In genomic region chrX:152320535-152320934, GRCm38 (mm10) we compare ENCODE assay signal across 29 mouse cellular contexts. TPM values are rescaled to one million over a fixed set of nuclear protein-coding genes. Genes with fewer than 3 reads are reported as not detected.
"Had no signal": no experiment of that assay in that cellular context is flagged by ENCODE, and none has a peak within 500 bp of the region (broad histone marks: within the 10 kb centered on the region; RNA-seq: fewer than 3 reads in every experiment).

No protein-coding gene starts in this region.

- H3K4me2 ChIP-seq: embryonic facial prominence, embryonic 12.5 days; embryonic facial prominence, embryonic 13.5 days; embryonic facial prominence, embryonic 15.5 days; forebrain, embryonic 12.5 days; forebrain, embryonic 13.5 days; forebrain, embryonic 15.5 days had no signal

- H3K9me3 ChIP-seq: embryonic facial prominence, embryonic 10.5 days; embryonic facial prominence, embryonic 12.5 days; embryonic facial prominence, embryonic 13.5 days; embryonic facial prominence, embryonic 15.5 days; forebrain, embryonic 10.5 days; forebrain, embryonic 12.5 days; forebrain, embryonic 13.5 days; forebrain, embryonic 15.5 days had no signal

- H3K4me1 ChIP-seq: embryonic facial prominence, embryonic 10.5 days; embryonic facial prominence, embryonic 12.5 days; embryonic facial prominence, embryonic 13.5 days; embryonic facial prominence, embryonic 15.5 days; forebrain, embryonic 10.5 days; forebrain, embryonic 12.5 days; forebrain, embryonic 13.5 days; forebrain, embryonic 15.5 days had no signal

- H3K27ac ChIP-seq: embryonic facial prominence, embryonic 10.5 days; embryonic facial prominence, embryonic 12.5 days; embryonic facial prominence, embryonic 13.5 days; embryonic facial prominence, embryonic 15.5 days; forebrain, embryonic 10.5 days; forebrain, embryonic 12.5 days; forebrain, embryonic 13.5 days; forebrain, embryonic 15.5 days; gastrocnemius, adult 2 months; heart, adult 2 months had no signal

- DNase-seq: cerebellum, adult 9-10 months; cerebellum, adult 9-11 months; cerebellum, postnatal 10 days; cerebellum, postnatal 14 days; cerebellum, postnatal 25 days; cerebellum, postnatal 36 days; embryo, embryonic 11 days; forebrain, postnatal 0 days; gastrocnemius, adult 2 months; gastrocnemius, postnatal 10 days; gastrocnemius, postnatal 14 days; gastrocnemius, postnatal 25 days; gastrocnemius, postnatal 36 days; heart, adult 11 months; heart, adult 18-20 months; heart, adult 2 months had no signal

- H3K36me3 ChIP-seq: embryonic facial prominence, embryonic 12.5 days; embryonic facial prominence, embryonic 15.5 days; forebrain, embryonic 12.5 days; forebrain, embryonic 15.5 days had no signal

- H3K27me3 ChIP-seq: forebrain, embryonic 15.5 days had no signal

- H3K4me3 ChIP-seq: embryonic facial prominence, embryonic 10.5 days; embryonic facial prominence, embryonic 12.5 days; embryonic facial prominence, embryonic 13.5 days; embryonic facial prominence, embryonic 15.5 days; erythroblast, embryonic 14.5 days; forebrain, embryonic 10.5 days; forebrain, embryonic 12.5 days; forebrain, embryonic 13.5 days; forebrain, embryonic 15.5 days; gastrocnemius, adult 2 months; heart, adult 2 months had no signal

- H3K9ac ChIP-seq: embryonic facial prominence, embryonic 12.5 days; embryonic facial prominence, embryonic 13.5 days; embryonic facial prominence, embryonic 15.5 days; forebrain, embryonic 12.5 days; forebrain, embryonic 13.5 days; forebrain, embryonic 15.5 days; forebrain, postnatal 0 days had no signal

- ATAC-seq: forebrain, embryonic 13.5 days; forebrain, embryonic 14.5 days; forebrain, embryonic 15.5 days; forebrain, embryonic 16.5 days; forebrain, postnatal 0 days had no signal

RNA-seq across cellular contexts. Expression of gene Kantr, which starts 6.8 kb away (rescaled TPM):
- polyA plus RNA-seq: erythroblast, embryonic 14.5 days had no signal

RNA-seq across cellular contexts. Expression of gene Gpr173, which starts 48.0 kb away (rescaled TPM):
- total RNA-seq: common myeloid progenitor, adult 5-6 weeks; granulocyte monocyte progenitor cell, adult 5-6 weeks had no signal
- polyA plus RNA-seq: erythroblast, embryonic 14.5 days had no signal
